Mouse (Mus musculus): Measurements from ENCODE around the gene Mst1r. TPM values are rescaled to one million over a fixed set of nuclear protein-coding genes. Genes with fewer than 3 reads are reported as not detected.

The Mst1r gene
- polyA plus RNA-seq, 1 experiment from 2014 or later: 0.67 TPM

DNA sequence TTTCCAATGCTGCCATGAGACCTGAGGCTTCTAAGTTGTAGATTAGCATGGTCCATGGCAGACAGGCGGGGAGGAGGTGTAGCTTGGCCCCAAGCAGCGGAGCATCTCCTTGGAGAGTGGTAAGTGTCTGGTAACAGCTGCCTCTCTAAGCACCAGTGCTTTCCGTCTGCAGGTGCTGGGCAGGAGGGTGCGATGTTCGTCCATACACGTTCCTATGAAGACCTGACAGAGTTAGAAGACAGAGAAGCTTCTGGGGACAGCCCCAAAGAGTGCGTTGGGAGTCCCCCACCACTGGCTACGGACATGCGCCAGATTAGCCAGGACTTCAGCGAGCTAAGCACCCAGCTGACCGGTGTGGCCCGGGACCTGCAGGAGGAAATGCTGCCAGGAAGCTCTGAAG lies 6.8 kb upstream of the Mst1r start:
- H3K27me3 ChIP-seq (ENCODE audit: insufficient read depth, poor library complexity, severe bottlenecking): peaks cover 48% of the 10 kb centered on the region
- H3K4me1 ChIP-seq (replicated peaks): peaks cover 20% of the 10 kb centered on the region
- no peak overlapping the region for H3K4me3 ChIP-seq
- no peak for DNase-seq (ENCODE audit: low spot score)
- no peaks in the 10 kb centered on the region for H3K9me3 ChIP-seq
- H3K36me3 ChIP-seq: peaks cover 16% of the 10 kb centered on the region
- no peak overlapping the region for H3K27ac ChIP-seq
- WGBS: 69% methylated on average over 12 of the region's 12 CpGs

DNA sequence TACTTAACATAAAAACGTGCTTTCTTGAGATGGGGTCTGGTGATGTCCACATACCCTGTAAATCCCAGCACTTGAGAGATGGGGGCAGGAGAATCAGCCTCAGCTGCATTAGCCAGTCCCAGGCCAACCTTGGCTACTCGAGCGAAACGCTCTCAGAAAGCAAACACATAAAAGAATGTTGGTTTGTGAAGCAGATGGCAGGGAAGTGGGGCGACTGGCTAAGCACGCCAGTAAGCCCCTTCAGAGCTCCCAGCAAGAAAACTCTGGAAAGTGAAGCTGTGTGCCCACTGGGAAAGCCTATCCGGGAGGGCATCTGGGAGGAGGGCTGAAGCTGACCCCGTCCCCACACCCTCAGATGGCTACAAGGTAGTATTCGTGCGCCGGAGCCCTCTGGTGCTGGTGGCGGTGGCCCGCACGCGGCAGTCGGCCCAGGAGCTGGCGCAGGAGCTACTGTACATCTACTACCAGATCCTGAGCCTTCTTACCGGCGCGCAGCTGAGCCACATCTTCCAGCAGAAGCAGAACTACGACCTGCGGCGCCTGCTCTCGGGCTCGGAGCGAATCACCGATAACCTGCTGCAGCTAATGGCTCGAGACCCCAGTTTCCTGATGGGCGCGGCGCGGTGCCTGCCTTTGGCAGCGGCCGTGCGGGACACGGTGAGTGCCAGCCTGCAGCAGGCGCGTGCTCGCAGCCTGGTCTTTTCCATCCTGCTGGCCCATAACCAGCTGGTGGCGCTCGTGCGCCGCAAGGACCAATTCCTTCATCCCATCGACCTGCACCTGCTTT lies 5.6 kb upstream of the Mst1r start:
- Histone ChIP-seq H3K9me3 (no peaks in the 10 kb centered on the region), H3K27ac (peak overlapping the region; percentile 64), H3K4me1 (replicated peaks) (peaks cover 21% of the 10 kb centered on the region), H3K27me3 (ENCODE audit: insufficient read depth, poor library complexity, severe bottlenecking) (peaks cover 51% of the 10 kb centered on the region), H3K4me3 (peak overlapping the region; percentile 56), H3K36me3 (peaks cover 16% of the 10 kb centered on the region)
- DNase-seq (ENCODE audit: low spot score): peak; percentile 83
- 3% methylated on average over 44 of the region's 44 CpGs for WGBS

GRCm38 (mm10) chr9:107901627-107901914 lies 5.1 kb upstream of the Mst1r start:
- Histone ChIP-seq H3K9me3 (no peaks in the 10 kb centered on the region), H3K27me3 (ENCODE audit: insufficient read depth, poor library complexity, severe bottlenecking) (peaks cover 55% of the 10 kb centered on the region), H3K4me3 (peak overlapping the region; percentile 56), H3K27ac (peak overlapping the region; percentile 64), H3K36me3 (peaks cover 16% of the 10 kb centered on the region), H3K4me1 (replicated peaks) (peaks cover 26% of the 10 kb centered on the region)
- no peak for DNase-seq (ENCODE audit: low spot score)
- 6% methylated on average over 17 of the region's 17 CpGs for WGBS

DNA sequence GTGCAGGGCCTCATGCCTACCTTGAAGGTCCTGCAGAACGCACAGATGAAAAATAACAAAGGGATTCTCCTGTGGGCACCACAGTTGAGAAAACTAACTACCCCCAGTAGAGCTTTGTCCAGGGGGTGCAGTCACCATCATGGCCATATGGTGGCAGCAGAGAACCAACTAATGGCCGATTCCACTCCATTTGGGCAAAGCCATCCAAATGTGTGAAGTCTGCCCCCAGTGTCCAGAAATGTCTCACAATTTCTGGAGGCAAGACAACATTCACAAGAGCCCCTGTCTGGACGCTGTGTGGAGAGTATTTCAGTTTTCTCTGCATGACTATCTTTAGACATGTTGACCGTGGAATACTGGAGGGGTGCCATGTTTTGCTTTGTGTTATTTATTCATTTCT lies 1.9 kb upstream of the Mst1r start:
- H3K4me1 ChIP-seq (replicated peaks): peaks cover 53% of the 10 kb centered on the region

DNA sequence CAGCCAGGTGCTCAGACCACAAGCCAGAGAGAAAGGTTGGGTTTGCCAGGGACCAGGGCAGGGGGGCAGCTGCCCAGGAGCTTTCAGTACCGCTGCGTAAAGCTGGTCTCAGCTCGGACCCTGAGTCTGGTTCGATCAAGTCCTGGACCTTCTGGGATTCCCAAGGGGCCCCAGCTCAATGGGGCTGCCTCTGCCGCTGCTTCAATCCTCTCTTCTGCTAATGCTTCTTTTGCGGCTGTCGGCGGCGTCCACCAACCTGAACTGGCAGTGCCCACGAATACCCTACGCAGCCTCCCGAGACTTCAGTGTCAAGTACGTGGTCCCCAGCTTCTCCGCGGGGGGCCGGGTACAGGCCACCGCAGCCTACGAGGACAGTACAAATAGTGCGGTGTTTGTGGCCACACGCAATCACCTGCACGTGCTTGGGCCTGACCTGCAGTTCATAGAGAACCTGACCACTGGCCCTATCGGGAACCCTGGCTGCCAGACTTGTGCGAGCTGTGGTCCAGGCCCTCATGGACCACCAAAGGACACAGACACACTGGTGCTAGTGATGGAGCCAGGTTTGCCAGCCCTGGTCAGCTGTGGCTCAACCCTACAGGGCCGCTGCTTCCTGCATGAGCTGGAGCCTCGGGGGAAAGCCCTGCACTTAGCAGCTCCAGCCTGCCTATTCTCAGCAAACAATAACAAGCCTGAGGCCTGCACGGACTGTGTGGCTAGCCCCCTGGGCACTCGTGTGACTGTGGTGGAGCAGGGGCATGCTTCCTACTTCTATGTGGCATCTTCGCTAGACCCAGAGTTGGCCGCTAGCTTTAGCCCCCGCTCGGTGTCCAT lies 511 bp downstream of the Mst1r start:
- DNase-seq (ENCODE audit: low spot score): no peak
- H3K27ac ChIP-seq: peak overlapping the region; percentile 69
- WGBS: 47% methylated on average over 31 of the region's 31 CpGs

More for the DNA sequence above, 1.9 kb upstream of the Mst1r start:
- 9% methylated on average over 4 of the region's 4 CpGs for WGBS
- no peak overlapping the region for H3K4me3 ChIP-seq
- DNase-seq (ENCODE audit: low spot score): peak; percentile 89
- H3K27ac ChIP-seq: no peak overlapping the region
- peaks cover 74% of the 10 kb centered on the region for H3K27me3 ChIP-seq (ENCODE audit: insufficient read depth, poor library complexity, severe bottlenecking)
- no peaks in the 10 kb centered on the region for H3K9me3 ChIP-seq
- peaks cover 9% of the 10 kb centered on the region for H3K36me3 ChIP-seq

GRCm38 (mm10) chr9:107907801-107908120 lies 1.1 kb downstream of the Mst1r start:
- peaks cover 33% of the 10 kb centered on the region for H3K4me1 ChIP-seq (replicated peaks)
- no peak overlapping the region for H3K27ac ChIP-seq
- peaks cover 43% of the 10 kb centered on the region for H3K27me3 ChIP-seq (ENCODE audit: insufficient read depth, poor library complexity, severe bottlenecking)
- no peaks in the 10 kb centered on the region for H3K9me3 ChIP-seq
- DNase-seq (ENCODE audit: low spot score): no peak
- no peak overlapping the region for H3K4me3 ChIP-seq
- 85% methylated on average over 14 of the region's 14 CpGs for WGBS
- H3K36me3 ChIP-seq: no peaks in the 10 kb centered on the region

More for the DNA sequence above, 511 bp downstream of the Mst1r start:
- Histone ChIP-seq H3K4me3 (peak overlapping the region; percentile 48), H3K9me3 (no peaks in the 10 kb centered on the region), H3K4me1 (replicated peaks) (peaks cover 33% of the 10 kb centered on the region), H3K27me3 (ENCODE audit: insufficient read depth, poor library complexity, severe bottlenecking) (peaks cover 49% of the 10 kb centered on the region), H3K36me3 (no peaks in the 10 kb centered on the region)

DNA sequence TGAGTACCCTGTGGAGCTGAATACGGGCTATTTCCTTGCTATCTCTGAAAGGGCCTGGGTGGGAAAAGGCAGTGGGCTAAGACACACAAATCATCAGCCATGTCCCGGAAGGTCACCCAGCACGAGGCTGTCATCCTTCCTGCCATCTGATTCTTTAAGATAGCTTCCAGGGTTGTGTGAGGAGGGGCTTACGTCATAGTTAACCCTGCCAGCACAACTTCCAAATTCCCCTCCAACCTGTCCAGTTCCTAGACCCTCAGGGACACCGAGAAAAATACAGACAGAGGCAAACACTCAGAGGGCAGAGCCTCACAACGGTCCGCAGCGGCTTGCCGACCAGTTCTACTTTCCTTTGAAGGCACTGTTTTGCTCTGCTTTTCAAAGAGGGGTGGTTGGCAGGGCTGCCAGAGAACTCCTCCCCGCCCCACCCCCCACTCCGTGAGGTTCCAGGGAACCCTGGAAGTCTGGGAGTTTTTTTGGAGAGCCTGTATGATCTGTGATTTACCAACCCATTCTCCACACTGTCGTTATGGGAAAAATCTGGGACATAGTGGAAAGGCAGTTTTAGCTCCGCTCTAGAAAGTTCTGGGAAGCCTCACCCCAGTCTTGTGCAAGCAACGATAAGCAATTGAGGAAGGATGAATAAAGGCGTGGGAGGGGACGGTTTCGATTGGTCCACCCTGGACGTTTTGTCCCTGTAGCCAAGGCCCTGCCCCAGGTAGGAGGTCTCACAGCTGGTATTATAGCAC lies 1.9 kb downstream of the Mst1r start:
- peaks cover 33% of the 10 kb centered on the region for H3K4me1 ChIP-seq (replicated peaks)
- 0 out of 2 replicates have a peak overlapping the region, but pooled peaks have one; percentile 16 for H3K27ac ChIP-seq
- WGBS: 29% methylated on average over 18 of the region's 18 CpGs
- H3K27me3 ChIP-seq (ENCODE audit: insufficient read depth, poor library complexity, severe bottlenecking): peaks cover 40% of the 10 kb centered on the region
- DNase-seq (ENCODE audit: low spot score): no peak
- no peaks in the 10 kb centered on the region for H3K9me3 ChIP-seq
- peak overlapping the region; percentile 13; the same call in 1 of the 2 replicates for H3K4me3 ChIP-seq
- H3K36me3 ChIP-seq: no peaks in the 10 kb centered on the region

GRCm38 (mm10) chr9:107910025-107910769 lies 3.5 kb downstream of the Mst1r start:
- WGBS: 88% methylated on average over 15 of the region's 15 CpGs
- Histone ChIP-seq H3K4me1 (replicated peaks) (peaks cover 33% of the 10 kb centered on the region), H3K36me3 (no peaks in the 10 kb centered on the region), H3K9me3 (no peaks in the 10 kb centered on the region), H3K4me3 (no peak overlapping the region), H3K27ac (no peak overlapping the region), H3K27me3 (ENCODE audit: insufficient read depth, poor library complexity, severe bottlenecking) (peaks cover 43% of the 10 kb centered on the region)
- no peak for DNase-seq (ENCODE audit: low spot score)

DNA sequence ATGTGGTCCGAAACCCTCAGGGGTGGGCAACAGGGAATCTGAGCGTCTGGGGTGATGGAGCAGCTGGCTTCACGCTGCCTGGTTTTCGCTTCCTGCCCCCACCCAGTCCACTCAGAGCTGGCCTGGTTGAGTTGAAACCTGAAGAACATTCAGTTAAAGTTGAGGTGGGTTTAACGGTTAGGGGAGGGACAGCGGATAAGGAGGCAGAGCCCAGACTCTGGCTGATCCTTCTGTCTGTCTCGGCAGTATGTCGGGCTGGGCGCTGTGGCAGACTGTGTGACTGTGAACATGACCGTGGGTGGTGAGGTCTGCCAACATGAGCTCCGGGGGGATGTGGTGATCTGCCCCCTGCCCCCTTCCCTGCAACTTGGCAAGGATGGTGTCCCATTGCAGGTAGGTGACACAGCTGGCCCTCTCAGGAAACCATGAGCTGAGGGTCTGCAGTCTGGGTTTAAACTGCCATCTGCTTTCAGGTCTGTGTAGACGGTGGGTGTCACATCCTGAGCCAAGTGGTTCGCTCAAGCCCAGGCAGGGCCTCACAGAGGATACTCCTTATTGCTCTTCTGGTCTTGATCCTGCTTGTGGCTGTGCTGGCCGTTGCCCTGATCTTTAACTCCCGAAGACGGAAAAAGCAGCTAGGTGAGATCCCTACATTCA lies 8.2 kb downstream of the Mst1r start:
- 82% methylated on average over 16 of the region's 16 CpGs for WGBS
- Histone ChIP-seq H3K36me3 (no peaks in the 10 kb centered on the region), H3K27ac (no peak overlapping the region; the same call in 1 of the 2 replicates), H3K4me1 (replicated peaks) (peaks cover 12% of the 10 kb centered on the region), H3K4me3 (no peak overlapping the region), H3K27me3 (ENCODE audit: insufficient read depth, poor library complexity, severe bottlenecking) (0 out of 2 replicates have a peak, but pooled peaks cover 9% of the 10 kb centered on the region), H3K9me3 (no peaks in the 10 kb centered on the region)
- no peak for DNase-seq (ENCODE audit: low spot score)

DNA sequence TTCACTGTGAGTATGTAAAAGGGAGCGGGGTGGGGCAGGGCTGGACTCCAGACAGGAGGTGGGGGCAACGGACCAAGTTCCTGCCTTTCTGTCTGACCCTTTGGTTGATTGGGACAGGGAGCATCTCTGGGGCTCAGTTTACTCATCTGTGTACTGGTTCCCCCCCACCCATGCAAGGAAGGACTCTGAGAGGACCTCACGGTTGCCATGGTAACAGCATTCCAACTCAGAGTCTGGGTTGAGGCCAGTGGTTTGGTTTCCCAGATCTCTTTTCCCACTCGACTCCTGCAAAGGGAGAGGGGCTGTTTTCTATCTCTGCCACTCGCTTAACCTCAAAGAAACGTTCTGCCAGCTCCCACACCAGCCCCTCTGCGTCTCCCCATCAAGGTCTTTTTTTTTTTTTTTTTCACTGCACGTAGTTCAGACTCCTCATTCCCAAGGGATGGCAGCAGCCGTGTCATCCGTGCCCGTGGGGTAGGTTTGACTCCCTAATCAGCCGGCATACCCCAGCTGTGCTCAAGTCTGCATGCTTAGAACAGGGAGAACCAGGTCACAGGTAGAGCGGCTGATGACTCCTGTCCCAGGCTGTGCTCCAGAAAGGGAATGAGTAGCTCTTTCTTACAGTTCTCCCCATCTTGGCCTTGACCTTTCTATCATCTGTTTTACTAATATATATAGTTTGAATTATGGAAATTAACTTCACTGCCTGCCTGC lies 11.4 kb downstream of the Mst1r start:
- H3K4me3 ChIP-seq: no peak overlapping the region
- DNase-seq (ENCODE audit: low spot score): no peak
- WGBS: 43% methylated on average over 13 of the region's 13 CpGs
- H3K27me3 ChIP-seq (ENCODE audit: insufficient read depth, poor library complexity, severe bottlenecking): 0 out of 2 replicates have a peak, but pooled peaks cover 16% of the 10 kb centered on the region
- H3K36me3 ChIP-seq: no peaks in the 10 kb centered on the region
- peaks cover 13% of the 10 kb centered on the region for H3K4me1 ChIP-seq (replicated peaks)
- H3K9me3 ChIP-seq: no peaks in the 10 kb centered on the region
- no peak overlapping the region for H3K27ac ChIP-seq

GRCm38 (mm10) chr9:107918884-107919283 lies 12.2 kb downstream of the Mst1r start:
- peaks cover 20% of the 10 kb centered on the region for H3K4me1 ChIP-seq (replicated peaks)
- no peak overlapping the region for H3K4me3 ChIP-seq
- H3K27me3 ChIP-seq (ENCODE audit: insufficient read depth, poor library complexity, severe bottlenecking): peaks cover 13% of the 10 kb centered on the region; the same call in 1 of the 2 replicates
- H3K9me3 ChIP-seq: no peaks in the 10 kb centered on the region
- 84% methylated on average over 6 of the region's 6 CpGs for WGBS
- DNase-seq (ENCODE audit: low spot score): no peak
- H3K27ac ChIP-seq: no peak overlapping the region
- H3K36me3 ChIP-seq: no peaks in the 10 kb centered on the region

Data from hindbrain, embryonic 10.5 days (tissue).